Mouse (Mus musculus) MEL-GATA-1-ER (cell line): ENCODE data around the gene Unc45a.
"Not testable (repeated sequence)": the region's sequence is repeated elsewhere in the genome, so short reads cannot be mapped to it uniquely, and the experiment has no call there.

Experiments used
- DNase-seq: peaks from one replicate; pipeline ENCODE4 v3.0.0-alpha.2; 2012; ENCODE audit warnings: low read depth; ENCODE audit errors: extremely low read depth

Unc45a gene

DNA sequence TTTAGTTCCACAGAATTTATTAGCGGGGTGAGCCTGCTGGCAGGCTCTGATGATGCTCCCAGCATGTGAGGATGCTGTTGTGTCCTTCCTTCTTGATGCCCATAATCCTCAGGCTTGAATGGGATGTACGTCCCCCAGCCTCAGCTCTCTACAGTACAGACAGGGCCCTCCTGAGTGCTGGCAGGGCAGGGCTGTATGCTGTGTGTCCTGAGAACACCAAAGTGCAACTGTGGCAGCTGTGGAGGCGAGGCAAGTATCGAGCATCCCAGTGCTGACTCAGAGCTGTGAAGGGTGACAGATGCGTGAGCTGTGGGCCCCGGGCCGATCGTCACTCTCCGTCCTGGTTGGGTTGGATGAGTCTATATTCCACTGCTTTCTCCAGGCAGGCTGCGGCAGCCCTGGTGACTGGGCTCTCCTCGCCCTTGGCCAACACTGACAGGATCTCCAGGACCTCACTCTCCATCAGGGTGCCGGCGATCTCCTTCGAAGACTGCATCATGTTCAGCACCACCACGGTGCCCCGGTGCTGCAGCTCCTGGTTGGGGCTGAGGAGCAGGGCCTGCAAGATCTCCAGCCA, 15.4 kb downstream of the Unc45a start:
- DNase-seq, result no peak

DNA sequence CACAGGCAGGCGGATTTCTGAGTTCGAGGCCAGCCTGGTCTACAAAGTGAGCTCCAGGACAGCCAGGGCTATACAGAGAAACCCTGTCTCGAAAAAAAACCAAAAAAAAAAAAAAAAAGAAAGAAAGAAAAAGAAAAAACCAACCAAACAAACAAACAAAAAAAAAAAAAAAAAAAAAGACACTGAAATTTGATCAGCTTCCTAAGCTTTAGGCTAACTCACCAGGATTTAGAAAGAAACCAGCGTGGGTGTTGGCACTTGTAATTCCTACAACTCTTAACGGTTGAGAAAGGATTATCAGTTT, 16.0 kb downstream of the Unc45a start:
- not testable (repeated sequence) for DNase-seq

DNA sequence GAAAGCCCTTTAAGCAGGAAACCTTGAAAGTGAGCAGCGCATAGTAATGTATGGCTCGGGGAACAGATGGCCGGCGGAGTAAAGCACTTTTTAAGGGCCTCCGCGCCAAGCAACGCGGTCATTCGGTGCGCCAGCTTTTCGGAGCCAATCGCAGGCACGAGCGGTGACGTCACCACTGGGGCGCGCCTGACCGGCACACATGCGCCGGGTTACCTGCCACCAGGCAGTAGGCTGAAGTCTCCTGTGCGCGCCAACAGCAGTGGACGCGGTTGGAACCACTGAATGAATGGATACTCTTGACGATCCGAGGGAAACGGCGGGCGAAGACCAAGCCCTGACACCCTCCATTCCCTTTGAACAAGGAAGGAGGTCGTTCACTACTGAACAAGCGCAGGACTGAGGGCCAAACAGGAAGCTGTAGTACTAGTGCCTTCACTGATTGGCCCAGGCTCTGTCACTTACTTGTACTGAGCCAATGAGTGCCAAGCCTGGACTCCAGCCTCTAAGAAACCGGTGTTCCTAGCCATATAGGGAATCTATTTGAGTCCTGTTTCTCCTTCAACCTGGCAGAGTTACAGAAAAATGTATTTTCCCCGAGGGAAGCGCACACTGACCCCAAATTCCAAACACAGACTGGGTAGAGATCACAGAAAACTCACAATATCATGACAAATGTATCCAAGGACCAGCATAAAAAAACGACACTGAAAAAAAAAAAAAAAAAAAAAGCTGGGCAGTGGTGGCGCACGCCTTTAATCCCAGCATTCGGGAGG, 16.6 kb downstream of the Unc45a start, which contains the start of gene Rccd1:
Gene Rccd1 (minus strand): TSS at position 412 of the 773 bp plus-strand sequence.
- DNase-seq, result peak; percentile 97

DNA sequence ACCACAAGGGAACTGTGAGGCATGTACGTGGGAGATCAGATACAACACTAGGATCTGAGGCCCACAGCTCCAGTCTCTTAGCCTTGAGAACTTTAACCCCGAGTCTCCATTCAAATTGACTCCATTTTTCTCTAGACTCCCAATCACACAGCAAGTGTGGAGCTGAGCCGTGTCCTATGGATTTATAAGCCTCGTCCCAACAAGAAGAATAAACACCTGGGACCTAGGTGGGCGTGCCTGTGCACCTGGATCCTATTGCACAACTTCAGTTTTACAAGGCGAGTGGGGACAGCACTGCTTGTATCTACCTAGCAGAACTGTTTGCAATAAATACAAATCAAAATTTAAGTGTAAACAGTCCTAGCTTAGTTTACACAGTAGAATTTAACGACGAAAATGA, 17.5 kb downstream of the Unc45a start:
- no peak for DNase-seq

DNA sequence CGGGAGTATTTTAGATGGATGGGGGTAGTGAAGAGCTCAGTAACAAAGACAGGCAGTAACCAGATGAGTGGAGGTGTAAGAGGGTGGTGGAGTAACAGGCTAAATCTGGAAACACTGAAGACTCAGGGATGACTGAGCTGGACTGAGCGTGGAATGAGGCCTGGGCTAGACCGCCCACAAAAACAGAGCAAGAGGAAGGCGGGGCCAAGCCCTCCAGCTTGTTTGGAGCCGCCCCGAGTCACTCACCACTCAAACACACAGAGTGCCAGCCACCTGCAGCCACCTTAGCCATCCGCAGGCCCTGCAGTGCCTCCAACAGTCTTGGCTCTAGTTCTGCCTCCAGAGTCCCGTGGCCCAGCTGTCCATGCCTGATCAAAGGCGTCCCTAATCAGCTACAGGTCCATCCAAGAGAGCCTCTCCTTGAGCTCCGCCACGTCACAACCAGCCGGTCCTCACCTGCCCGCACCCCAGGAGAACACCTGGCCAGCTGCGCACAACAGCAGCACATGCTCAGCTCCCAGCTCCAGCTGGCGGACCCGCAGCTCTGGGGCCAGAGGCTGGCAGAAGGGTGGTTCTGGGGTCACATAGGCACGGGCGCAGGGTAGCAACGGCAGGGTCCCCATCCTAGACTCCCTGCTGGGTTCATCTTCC, 20.8 kb downstream of the Unc45a start:
- DNase-seq, result no peak

DNA sequence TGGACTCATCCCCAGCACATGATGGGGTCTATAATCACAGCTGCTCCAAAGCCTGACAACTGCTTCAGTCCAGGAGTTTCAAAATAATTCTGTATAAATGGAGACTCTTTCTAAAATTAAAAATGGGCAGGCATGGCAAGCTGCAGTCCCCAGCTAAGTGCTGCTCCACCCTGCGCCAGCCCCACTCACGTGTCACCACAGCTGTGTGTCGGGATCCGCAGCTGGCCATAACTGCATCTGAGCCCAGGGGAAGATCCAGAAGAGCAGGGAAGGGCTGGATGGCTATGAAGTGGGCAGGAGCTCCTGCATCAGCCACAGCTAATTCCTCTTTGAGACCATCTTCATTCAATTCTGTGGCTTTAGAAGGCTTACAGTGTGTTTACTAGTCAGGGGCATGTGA, 22.1 kb downstream of the Unc45a start:
- no peak for DNase-seq

DNA sequence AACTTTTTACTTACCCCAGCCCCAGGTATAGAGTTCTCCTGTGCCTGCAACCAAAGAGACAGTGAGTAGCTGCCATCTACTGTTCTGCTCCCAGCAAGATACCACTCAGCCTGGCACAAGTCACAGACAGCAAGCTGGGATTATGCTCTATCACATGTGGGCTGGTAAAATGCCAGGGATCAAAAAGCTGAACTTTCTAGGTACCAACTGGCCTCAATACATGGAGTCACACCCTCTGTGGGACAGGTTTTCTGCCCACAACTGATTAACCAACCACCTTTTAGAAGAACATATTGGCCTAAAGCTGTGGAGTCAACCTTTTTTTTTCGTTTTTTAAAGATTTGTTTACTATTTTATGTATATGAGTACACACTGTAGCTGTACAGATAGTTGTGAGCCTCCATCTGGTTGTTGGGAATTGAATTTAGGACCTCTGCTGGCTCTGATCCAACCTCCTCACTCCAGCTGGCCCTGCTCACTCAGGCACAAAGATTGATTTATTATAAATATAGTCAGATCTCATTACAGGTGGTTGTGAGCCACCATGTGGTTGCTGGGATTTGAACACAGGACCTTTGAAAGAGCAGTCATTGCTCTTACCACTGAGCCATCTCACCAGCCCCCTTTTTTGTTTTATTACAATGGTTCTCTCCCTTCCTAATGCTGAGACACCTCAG, 23.2 kb downstream of the Unc45a start:
- DNase-seq, result no peak

DNA sequence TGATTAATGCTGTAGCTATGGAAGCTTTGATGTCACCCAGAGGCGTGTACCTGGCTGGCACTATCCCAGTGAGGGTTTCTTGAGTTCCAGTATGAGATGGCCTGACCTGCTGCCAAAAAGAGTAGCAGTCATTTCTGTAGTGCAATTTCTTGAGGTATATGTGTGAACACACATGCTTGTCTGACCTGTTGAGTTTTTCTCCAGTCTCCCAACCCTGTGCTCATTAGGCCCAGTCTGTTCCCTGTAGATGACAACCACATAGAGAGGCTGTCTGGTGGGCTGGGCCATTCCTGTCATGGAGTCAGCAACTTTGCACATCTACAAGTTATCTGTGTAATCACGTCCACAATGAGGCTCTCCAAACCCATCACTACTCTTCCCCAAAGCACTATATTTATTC, 25.1 kb downstream of the Unc45a start:
- no peak for DNase-seq

DNA sequence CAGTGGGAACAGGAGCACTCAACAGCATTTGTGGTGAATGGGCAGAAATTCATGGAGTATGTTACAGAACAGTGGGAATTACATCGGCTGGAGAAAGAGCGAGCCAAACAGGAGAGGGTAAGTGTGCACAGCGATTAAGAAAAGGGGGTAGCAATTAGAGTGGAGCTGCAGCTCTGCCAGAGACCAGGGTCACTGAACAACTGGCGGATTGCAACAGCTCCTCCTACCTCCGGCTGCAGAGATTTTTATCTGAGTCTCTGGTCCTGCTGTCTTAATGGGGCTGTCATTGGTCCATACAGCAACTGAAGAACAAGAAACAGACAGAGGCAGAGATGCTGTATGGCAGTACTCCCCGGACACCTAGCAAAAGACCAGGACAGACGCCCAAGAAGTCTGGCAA, 30.0 kb downstream of the Unc45a start:
- DNase-seq, result no peak

DNA sequence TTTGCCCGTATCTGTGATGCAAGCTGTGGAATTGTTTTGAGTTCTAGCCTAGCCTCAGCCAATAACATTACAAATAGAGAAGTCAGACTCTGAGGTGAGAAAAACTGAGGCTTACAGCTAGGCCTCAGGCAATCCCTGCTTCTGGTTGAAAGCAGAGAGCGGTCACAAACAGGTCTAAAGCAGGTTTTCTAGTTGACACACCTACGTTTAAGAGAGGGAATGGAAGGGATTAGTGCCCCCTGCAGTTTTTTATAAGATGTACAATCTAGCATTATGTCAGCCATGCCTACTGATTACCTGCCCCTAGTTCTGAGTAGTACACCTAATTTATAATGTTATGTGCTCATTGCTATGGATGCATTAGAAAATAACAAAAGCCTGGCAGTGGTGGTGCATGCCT, 33.0 kb downstream of the Unc45a start:
- DNase-seq, result no peak

DNA sequence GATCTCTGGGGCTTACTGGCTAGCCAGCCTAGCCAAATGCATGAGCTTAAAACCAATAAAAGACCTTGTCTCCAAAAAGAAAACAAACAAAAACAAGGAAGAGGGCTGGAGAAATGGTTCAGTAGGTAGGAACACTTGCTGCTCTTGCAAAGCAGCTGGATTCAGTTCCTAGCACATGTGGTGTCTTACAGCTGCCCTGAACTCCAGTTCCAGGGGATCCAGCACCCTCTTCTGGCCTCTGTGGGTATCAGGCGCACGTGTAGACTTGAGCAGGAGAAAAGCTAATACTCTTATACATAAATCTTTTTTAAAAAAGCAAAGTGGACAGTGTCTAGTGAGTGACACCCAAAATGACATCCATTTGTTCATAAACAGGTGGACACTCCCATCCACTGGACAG, 39.3 kb downstream of the Unc45a start:
- DNase-seq, result no peak

DNA sequence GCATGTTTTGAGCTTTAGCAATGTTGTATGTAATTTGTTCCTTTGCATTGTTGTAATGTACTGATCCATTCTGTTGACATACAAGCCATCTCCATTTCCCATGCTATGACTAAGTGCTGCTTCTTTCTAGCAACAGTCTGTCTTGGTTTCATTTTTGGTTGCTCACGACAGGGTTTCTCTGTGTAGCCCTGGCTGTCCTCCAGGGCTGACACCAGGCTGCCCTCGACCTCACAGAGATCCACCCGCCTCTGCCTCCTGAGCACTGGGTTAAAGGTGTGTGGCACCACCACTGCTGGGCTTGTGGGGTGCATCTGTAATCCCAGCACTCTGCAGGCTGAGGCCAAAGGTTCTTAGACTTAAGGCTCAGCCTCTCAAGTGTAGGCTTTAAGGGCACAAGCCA, 41.2 kb downstream of the Unc45a start:
- no peak for DNase-seq

DNA sequence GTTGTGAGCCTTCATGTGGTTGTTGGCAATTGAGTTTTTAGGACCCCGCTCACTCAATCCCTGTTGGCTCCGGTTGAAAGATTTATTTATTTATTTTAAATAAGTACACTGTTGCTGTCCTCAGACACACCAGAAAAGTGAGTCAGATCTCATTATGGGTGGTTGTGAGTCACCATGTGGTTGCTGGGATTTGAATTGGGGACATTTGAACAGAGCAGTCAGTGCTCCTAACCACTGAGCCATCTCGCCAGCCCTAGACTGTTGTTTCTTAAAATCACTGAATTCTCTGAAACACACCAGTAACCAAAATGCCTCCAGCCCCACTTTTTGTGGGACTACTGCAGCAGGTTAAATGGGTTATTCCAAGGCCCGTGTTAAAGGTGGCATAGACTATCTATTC, 42.1 kb downstream of the Unc45a start:
- no peak for DNase-seq

DNA sequence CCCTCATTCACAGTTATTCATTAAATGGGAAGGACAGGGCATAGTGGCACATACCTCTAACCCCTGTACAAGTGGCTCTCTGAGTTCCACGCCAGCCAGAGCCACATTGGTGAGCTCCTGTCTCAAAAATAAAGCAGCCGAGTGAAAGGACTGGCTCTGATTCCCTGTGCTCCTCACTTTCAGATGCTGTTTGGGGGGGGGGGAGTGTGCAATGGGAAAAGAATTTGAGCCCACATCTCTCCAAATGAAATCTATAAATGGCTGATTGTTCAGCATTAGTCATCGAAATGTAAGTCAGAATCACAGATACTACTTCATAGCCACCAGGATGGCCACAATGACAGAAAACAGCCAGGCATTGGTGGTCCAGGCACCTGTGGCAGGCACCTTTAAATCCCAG, 43.8 kb downstream of the Unc45a start:
- no peak for DNase-seq

DNA sequence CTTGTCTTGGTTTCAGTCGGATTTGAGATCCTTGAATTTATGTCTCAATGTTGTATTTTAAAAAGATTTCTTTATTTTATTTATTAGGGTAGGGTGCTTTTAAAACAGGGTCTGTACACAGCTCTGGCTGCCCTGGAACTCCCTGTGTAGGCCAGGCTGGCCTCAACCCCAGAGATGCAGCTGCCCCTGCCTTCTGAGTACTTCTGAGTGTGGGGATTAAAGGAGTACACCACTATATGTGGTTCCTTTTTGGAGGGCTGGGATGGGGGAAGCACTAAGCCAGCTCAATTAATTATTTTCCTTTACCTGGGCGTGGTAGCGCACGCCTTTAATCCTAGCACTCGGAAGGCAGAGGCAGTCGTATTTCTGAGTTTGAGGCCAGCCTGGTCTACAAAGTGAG, 44.3 kb downstream of the Unc45a start:
- DNase-seq, result no peak

DNA sequence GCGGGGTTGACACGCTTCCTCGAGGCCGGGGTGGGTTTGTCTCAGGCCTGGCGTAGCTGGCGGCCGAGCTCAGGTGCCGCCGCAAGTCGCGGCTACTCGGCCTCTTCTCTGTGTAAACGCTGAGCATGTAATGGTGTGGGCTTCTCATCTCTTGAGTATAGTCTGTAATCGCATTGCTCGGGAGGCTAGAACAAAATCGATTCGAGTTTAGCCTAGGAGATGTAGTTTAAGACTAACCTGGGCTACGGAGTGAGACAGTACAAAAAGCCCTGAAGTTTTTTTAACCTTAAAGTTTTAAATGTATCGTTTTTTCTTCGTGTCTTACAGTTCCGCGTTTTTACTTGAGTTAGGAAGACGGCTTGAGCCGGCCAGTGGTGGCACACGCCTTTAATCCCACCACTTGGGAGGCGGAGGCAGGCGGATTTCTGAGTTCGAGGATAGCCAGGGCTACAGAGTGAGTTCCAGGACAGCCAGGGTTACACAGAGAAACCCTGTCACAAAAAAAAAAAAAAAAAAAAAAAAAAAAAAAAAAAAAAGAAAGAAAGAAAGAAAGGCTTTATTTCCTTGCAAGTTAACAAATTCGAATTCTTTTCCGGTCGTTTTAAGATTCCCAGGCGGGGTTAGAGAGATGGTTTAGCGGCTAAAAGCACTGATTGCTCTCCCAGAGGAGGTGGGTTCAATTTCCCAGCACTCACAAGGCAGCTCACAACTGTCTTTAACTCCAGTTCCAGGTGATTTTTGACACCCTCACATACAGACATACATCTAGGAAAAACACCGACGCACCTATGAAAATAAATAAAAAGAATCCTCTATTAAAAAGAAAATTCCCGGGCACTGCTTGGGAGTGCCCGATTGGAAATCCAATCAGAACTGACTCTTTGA, 45.8 kb downstream of the Unc45a start:
- peak; percentile 41 for DNase-seq

DNA sequence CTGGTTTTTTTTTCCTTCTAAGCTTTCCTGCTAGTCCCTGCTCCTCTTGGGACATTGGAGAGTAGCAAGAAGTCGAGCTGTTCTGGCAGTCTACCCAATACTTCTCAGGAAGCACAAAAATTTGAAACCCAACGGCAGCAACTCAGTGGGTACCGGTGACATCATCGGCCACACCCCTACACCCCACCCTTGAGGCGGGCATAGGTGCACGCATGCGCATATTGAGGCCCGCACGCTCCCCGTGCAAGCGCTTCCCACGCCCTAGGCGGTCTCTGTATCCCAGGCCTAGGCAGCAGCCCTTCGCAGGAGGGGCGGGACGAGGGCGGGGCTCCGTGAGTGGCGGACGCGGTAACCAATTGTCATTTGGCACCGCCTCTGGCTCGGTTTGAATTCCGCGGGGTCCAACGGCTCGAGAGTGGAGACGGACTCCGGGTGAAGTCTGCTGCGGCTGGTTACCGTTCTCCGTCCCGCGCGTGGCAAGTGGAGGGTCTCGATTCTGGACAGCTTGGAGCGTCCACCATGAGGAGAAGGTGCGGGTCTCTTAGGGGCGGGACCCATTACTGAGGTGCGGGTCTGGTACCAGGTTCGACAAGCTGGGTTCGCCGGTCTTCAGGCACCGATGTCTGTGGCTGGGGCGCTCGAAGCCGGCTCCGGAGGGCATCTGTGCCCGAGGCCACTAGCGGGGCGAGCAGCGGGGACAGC, 46.6 kb downstream of the Unc45a start, which contains the start of gene Prc1:
Gene Prc1 (plus strand): TSS at position 389 of the 702 bp plus-strand sequence.
- DNase-seq, result peak; percentile 92

DNA sequence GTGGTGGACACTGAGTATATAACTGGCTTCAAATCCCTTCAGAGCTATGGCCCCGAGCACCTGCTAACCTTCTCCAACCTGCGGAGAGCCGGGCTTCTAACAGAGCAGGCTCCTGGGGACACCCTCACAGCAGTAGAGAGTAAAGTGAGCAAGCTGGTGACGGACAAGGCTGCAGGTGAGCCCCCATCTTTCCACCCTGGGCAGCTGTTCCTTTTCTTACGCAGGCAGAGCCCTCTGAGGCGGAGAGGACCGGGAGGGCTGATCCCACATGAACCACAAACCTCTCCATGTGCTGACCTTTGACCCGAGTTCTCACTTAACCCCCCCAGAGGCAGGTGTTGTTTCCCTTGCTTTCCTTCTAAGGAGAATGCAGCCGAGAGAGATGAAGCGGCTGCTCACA, 53.1 kb downstream of the Unc45a start:
- no peak for DNase-seq

DNA sequence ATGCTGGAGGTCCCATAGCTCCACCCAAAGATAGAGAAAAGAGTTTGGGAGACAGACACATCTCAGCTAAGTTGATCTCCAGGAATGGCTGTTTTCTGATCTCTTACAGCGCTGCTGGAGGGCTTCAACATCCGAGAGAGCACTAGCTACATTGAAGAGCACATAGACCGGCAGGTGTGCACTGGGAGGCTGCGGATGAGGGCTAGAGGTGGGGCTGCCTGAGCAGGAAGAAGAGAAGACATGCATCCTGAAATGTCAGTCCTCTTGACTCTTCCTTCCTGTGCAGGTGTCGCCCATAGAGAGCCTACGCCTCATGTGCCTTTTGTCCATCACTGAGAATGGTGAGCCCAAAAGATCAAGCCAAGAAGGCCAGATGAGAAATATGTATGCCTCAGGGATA, 55.1 kb downstream of the Unc45a start:
- no peak for DNase-seq

DNA sequence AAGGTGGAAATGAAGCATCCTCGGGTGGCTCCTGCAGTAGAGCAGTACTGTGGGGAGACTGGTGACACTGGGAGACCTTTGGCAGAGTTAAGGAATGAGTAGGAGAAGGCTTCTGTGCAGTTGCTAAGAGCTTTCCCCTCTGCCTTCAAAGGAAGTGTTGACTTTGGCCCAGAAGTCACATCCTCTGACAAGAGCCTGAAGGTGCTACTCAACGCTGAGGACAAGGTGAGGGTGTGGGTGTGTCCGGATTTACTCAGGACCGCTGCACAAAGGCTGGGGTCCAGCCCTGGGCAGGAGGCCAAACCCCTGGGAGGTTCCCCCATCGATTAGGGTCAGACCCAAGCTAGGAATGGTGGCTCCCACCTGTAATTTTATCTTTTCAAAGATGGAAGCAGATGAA, 56.4 kb downstream of the Unc45a start:
- DNase-seq, result no peak
